Mouse (Mus musculus) testis, adult 2 months (tissue): ENCODE data around the gene Slc39a5. TPM values are rescaled to one million over a fixed set of nuclear protein-coding genes. Genes with fewer than 3 reads are reported as not detected.

Experiments
- H3K27ac ChIP-seq: fragments of 200-500 bp; 2 replicates; pipeline ENCODE4 v1.5.1; 2012; ENCODE audit warnings: low read depth, low read length; ENCODE audit not compliant: control insufficient read depth, insufficient read depth
- H3K27me3 ChIP-seq: fragments of 200-500 bp; 2 replicates; pipeline ENCODE4 v1.6.1; 2012; ENCODE audit warnings: mild to moderate bottlenecking, low read length, moderate library complexity; ENCODE audit not compliant: control insufficient read depth, insufficient read depth
- H3K36me3 ChIP-seq: fragments of 200-500 bp; 2 replicates; pipeline ENCODE4 v1.6.1; 2012; ENCODE audit warnings: mild to moderate bottlenecking, low read length; ENCODE audit not compliant: control insufficient read depth, insufficient read depth
- H3K4me1 ChIP-seq: fragments of 200-500 bp; 2 replicates; pipeline ENCODE4 v1.6.1; 2012; ENCODE audit warnings: low read length; ENCODE audit not compliant: control insufficient read depth, insufficient read depth
- H3K4me3 ChIP-seq: fragments of 200-500 bp; 2 replicates; pipeline ENCODE4 v1.5.1; 2012; ENCODE audit warnings: low read depth, mild to moderate bottlenecking, low read length, moderate library complexity, mixed read lengths; ENCODE audit not compliant: control insufficient read depth
- CTCF ChIP-seq: fragments of 200-500 bp; IDR thresholded peaks from 2 replicates; pipeline ENCODE4 v1.5.1; 2012; ENCODE audit warnings: low read depth, mild to moderate bottlenecking, inconsistent platforms, low read length, moderate library complexity; ENCODE audit not compliant: control insufficient read depth, insufficient read depth, insufficient replicate concordance
- POLR2A ChIP-seq: fragments of 200-500 bp; IDR thresholded peaks from 2 replicates; pipeline ENCODE4 v1.6.1; 2012; ENCODE audit warnings: low read depth, mild to moderate bottlenecking, inconsistent platforms, low read length, moderate library complexity; ENCODE audit not compliant: control insufficient read depth
- polyA plus RNA-seq: library from polyadenylated mRNA; depleted of rRNA; stranded (reverse); fragments of >200 nt; gene quantifications from 2 replicates; pipeline ENCODE4 v1.2.3, GENCODE M21; 2012

Slc39a5 gene
- polyA plus RNA-seq, 1 experiment, result 0.14 TPM

- TF ChIP-seq POLR2A (peak; percentile 41; the same call in 1 of the 2 replicates), CTCF (peak; percentile 47; the same call in 1 of the 2 replicates)
- Histone ChIP-seq H3K27me3 (no peaks in the 10 kb centered on the region), H3K4me1 (peaks cover 17% of the 10 kb centered on the region), H3K27ac (peak overlapping the region; percentile 60), H3K4me3 (peak overlapping the region; percentile 79), H3K36me3 (peaks cover 2% of the 10 kb centered on the region)
Observed at GRCm38 (mm10) chr10:128409692-128410559, 8.9 kb upstream of the Slc39a5 start.

GRCm38 (mm10) chr10:128408591-128409535, 7.8 kb upstream of the Slc39a5 start:
- TF ChIP-seq POLR2A (no peak), CTCF (no peak)
- H3K27ac ChIP-seq, result 0 out of 2 replicates have a peak overlapping the region, but pooled peaks have one; percentile 7
- peaks cover 17% of the 10 kb centered on the region for H3K4me1 ChIP-seq

GRCm38 (mm10) chr10:128403931-128404330, 2.9 kb upstream of the Slc39a5 start:
- no peaks in the 10 kb centered on the region for H3K36me3 ChIP-seq
- no peak overlapping the region for H3K27ac ChIP-seq
- TF ChIP-seq CTCF (no peak), POLR2A (no peak)
- H3K4me1 ChIP-seq, result peaks cover 4% of the 10 kb centered on the region; the same call in 1 of the 2 replicates
- no peaks in the 10 kb centered on the region for H3K27me3 ChIP-seq
- no peak overlapping the region for H3K4me3 ChIP-seq

More at GRCm38 (mm10) chr10:128408591-128409535, 7.8 kb upstream of the Slc39a5 start:
- Histone ChIP-seq H3K27me3 (no peaks in the 10 kb centered on the region), H3K36me3 (no peaks in the 10 kb centered on the region), H3K4me3 (peak overlapping the region; percentile 79)

- no peak overlapping the region for H3K27ac ChIP-seq
- no peaks in the 10 kb centered on the region for H3K36me3 ChIP-seq
- no peak for TF ChIP-seq CTCF
- no peak for TF ChIP-seq POLR2A
- no peaks in the 10 kb centered on the region for H3K27me3 ChIP-seq
- H3K4me1 ChIP-seq, result no peaks in the 10 kb centered on the region
- H3K4me3 ChIP-seq, result no peak overlapping the region
Observed at GRCm38 (mm10) chr10:128401638-128402037, 609 bp upstream of the Slc39a5 start.

GRCm38 (mm10) chr10:128400338-128400737, 691 bp downstream of the Slc39a5 start:
- Histone ChIP-seq H3K36me3 (no peaks in the 10 kb centered on the region), H3K4me3 (no peak overlapping the region)
- no peak for TF ChIP-seq CTCF
- TF ChIP-seq POLR2A, result no peak

GRCm38 (mm10) chr10:128397466-128397865, 3.6 kb downstream of the Slc39a5 start:
- no peaks in the 10 kb centered on the region for H3K27me3 ChIP-seq
- no peak overlapping the region for H3K27ac ChIP-seq
- no peaks in the 10 kb centered on the region for H3K36me3 ChIP-seq
- TF ChIP-seq CTCF (no peak), POLR2A (no peak)
- no peaks in the 10 kb centered on the region; the same call in 1 of the 2 replicates for H3K4me1 ChIP-seq
- H3K4me3 ChIP-seq, result no peak overlapping the region

More at GRCm38 (mm10) chr10:128400338-128400737, 691 bp downstream of the Slc39a5 start:
- H3K4me1 ChIP-seq, result no peaks in the 10 kb centered on the region
- H3K27me3 ChIP-seq, result no peaks in the 10 kb centered on the region
- H3K27ac ChIP-seq, result no peak overlapping the region
